In the genomic region with DNA sequence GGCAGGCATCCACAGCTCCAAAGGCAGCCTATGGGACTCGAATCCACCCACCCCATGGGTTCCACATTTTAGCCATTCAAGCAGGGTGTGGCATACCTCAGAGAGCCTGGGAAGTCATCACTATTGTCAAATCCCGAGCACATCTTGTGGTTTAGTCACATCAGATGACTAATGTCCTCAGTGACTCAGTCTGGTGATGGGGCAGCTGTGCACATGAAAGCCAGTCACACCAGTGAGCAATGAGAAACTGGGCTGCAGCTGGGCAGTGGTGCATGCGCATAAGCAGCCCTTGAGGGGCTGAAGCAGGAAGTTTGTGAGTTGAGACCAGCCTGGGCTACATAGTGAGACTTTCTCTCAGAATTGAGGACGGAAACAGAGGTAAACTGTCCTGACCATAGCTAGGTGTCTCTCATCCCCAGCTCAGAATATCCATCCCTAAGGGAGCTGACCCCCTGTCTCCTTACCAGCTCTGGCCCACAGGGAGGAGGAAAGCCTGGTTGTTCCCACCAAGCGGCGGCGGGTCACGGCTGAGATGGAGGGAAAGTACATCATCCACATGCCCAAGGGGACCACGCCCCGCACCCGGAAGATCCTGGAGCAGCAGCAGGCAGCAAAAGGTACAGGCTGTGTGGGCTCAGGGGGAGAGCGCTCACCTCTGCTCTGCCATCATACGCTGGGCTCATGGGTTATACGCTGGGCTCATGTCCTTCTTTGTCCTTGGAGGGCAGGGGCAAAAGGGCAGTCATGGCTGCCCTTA, we compare ENCODE assay signal across 19 mouse cellular contexts. TPM values are rescaled to one million over a fixed set of nuclear protein-coding genes. Genes with fewer than 3 reads are reported as not detected.
A peak's percentile ranks its signal among the peaks of the same experiment; 100 is the strongest.
DNase-seq lines count a peak whose midpoint lies in the region; ATAC-seq lines count a peak whose summit lies in the region.
"Had no signal": no experiment of that assay in that cellular context is flagged by ENCODE, and none has a peak within 500 bp of the region (broad histone marks: within the 10 kb centered on the region; RNA-seq: fewer than 3 reads in every experiment).

No protein-coding gene starts in this region.

- intact Hi-C loops in heart, postnatal 14 days (cut with DNase I): no loop called here
- intact Hi-C loops in left cerebral cortex, postnatal 14 days (cut with DNase I): no loop called here

- no peak overlapping the region for H3K4me2 ChIP-seq in heart, embryonic 11.5 days
- H3K4me2 ChIP-seq: embryonic facial prominence, embryonic 12.5 days; forebrain, embryonic 12.5 days; limb, embryonic 12.5 days had no signal

- 90% methylated on average over 14 of the region's 14 CpGs for WGBS in heart, embryonic 11.5 days (ENCODE audit: insufficient replicate concordance)

- H3K9ac ChIP-seq in heart, embryonic 11.5 days (ENCODE audit: low read depth, low read length): no peak overlapping the region
- H3K9ac ChIP-seq: embryonic facial prominence, embryonic 12.5 days; forebrain, embryonic 12.5 days; limb, embryonic 12.5 days had no signal

- ATAC-seq in heart, embryonic 11.5 days (replicated peaks; ENCODE audit: insufficient number of reproducible peaks, low FRiP score, low TSS enrichment): 0 out of 2 replicates have a peak, but pooled peaks have one; percentile 14
- ATAC-seq in neutrophil, adult 5-6 weeks (ENCODE audit: extremely low read depth, insufficient number of reproducible peaks, low FRiP score, poor library complexity, severe bottlenecking): peak; percentile 7; the same call in 1 of the 2 replicates
- ATAC-seq: inflammation-experienced regulatory T-cells, adult 6 months had no signal

- no peak for DNase-seq in heart, postnatal 14 days
- peak; percentile 68 for DNase-seq in ES-CJ7 (ENCODE audit: low read depth, low spot score)
- peak; percentile 65 to 66 for DNase-seq in adrenal gland, postnatal 36 days
- no peak for DNase-seq in cerebellum, adult 9-10 months
- no peak for DNase-seq in left cerebral cortex, postnatal 14 days (ENCODE audit: low spot score in 2 of 2)
- no peak for DNase-seq in left cerebral cortex, adult 11 months (ENCODE audit: low spot score)
- DNase-seq: cerebellum, postnatal 10 days; gastrocnemius, adult 2 months; heart, postnatal 36 days; spleen, adult 18-20 months; thymus, adult 18-20 months had no signal

- peaks cover 30% of the 10 kb centered on the region for H3K36me3 ChIP-seq in heart, embryonic 11.5 days (ENCODE audit: control insufficient read depth, insufficient read depth, low read length)

- no peaks in the 10 kb centered on the region for H3K27me3 ChIP-seq in heart, embryonic 11.5 days (ENCODE audit: control insufficient read depth, insufficient read depth, low read length)
- H3K27me3 ChIP-seq: embryonic facial prominence, embryonic 12.5 days; forebrain, embryonic 12.5 days; limb, embryonic 12.5 days had no signal

- no peaks in the 10 kb centered on the region for H3K9me3 ChIP-seq in heart, embryonic 11.5 days (replicated peaks; ENCODE audit: control insufficient read depth, low read length)
- H3K9me3 ChIP-seq: embryonic facial prominence, embryonic 12.5 days; forebrain, embryonic 12.5 days; limb, embryonic 12.5 days; midbrain, embryonic 10.5 days had no signal

- no peak overlapping the region for H3K27ac ChIP-seq in heart, embryonic 11.5 days (ENCODE audit: low read depth, low read length)
- H3K27ac ChIP-seq: embryonic facial prominence, embryonic 12.5 days; forebrain, embryonic 12.5 days; gastrocnemius, adult 2 months; kidney, postnatal 0 days; limb, embryonic 12.5 days; midbrain, embryonic 10.5 days had no signal

- H3K4me3 ChIP-seq in heart, embryonic 11.5 days (ENCODE audit: low read depth, low read length): no peak overlapping the region
- H3K4me3 ChIP-seq: embryonic facial prominence, embryonic 12.5 days; forebrain, embryonic 12.5 days; gastrocnemius, adult 2 months; limb, embryonic 12.5 days; midbrain, embryonic 10.5 days had no signal

- H3K4me1 ChIP-seq in heart, embryonic 11.5 days (ENCODE audit: control insufficient read depth, insufficient read depth, low read length): no peaks in the 10 kb centered on the region
- H3K4me1 ChIP-seq: embryonic facial prominence, embryonic 12.5 days; forebrain, embryonic 12.5 days; limb, embryonic 12.5 days; midbrain, embryonic 10.5 days had no signal

RNA-seq across cellular contexts. Expression of a gene that starts 17.1 kb away (rescaled TPM):
- 72.1 and 78.0 TPM in 2 replicates for polyA plus RNA-seq in heart, embryonic 11.5 days (2014; fragmentation: Nextera tagmentation; extraction: Ambion mirVana)
- total RNA-seq in heart, postnatal 14 days (2021): 100 to 1,000 TPM; 169 to 170 TPM
- total RNA-seq in adrenal gland, postnatal 36 days (2021): 100 to 1,000 TPM; 201 to 243 TPM
- 175 and 194 TPM in 2 replicates for total RNA-seq in neutrophil, adult 5-6 weeks (2017)
- 100 to 1,000 TPM; 114 to 147 TPM for total RNA-seq in left cerebral cortex, postnatal 14 days (2021)

RNA-seq across cellular contexts. Expression of a gene that starts 21.3 kb away (rescaled TPM):
- polyA plus RNA-seq in heart, embryonic 11.5 days (2014; fragmentation: Nextera tagmentation; extraction: Ambion mirVana): 22.5 and 29.3 TPM in 2 replicates
- 10 to 100 TPM; 53.0 to 62.2 TPM for total RNA-seq in heart, postnatal 14 days (2021)
- total RNA-seq in adrenal gland, postnatal 36 days (2021): 10 to 100 TPM; 15.0 to 15.8 TPM
- 7.0 and 8.7 TPM in 2 replicates for total RNA-seq in neutrophil, adult 5-6 weeks (2017)
- 10 to 100 TPM; 24.5 to 27.8 TPM for total RNA-seq in left cerebral cortex, postnatal 14 days (2021)

RNA-seq across cellular contexts. Expression of a gene that starts 21.3 kb away (rescaled TPM):
- 59.5 and 64.2 TPM in 2 replicates for polyA plus RNA-seq in heart, embryonic 11.5 days (2014; fragmentation: Nextera tagmentation; extraction: Ambion mirVana)
- 10 to 100 TPM; 29.0 to 31.8 TPM for total RNA-seq in heart, postnatal 14 days (2021)
- total RNA-seq in adrenal gland, postnatal 36 days (2021): 100 to 1,000 TPM; 106 to 146 TPM
- total RNA-seq in neutrophil, adult 5-6 weeks (2017): 20.7 and 24.3 TPM in 2 replicates
- 100 to 1,000 TPM; 805 to 820 TPM for total RNA-seq in left cerebral cortex, postnatal 14 days (2021)

RNA-seq across cellular contexts. Expression of a gene that starts 51.2 kb away (rescaled TPM):
- polyA plus RNA-seq in heart, embryonic 11.5 days (2014; fragmentation: Nextera tagmentation; extraction: Ambion mirVana): 0.44 and 0.57 TPM in 2 replicates
- under 1 TPM; 0.32 to 0.55 TPM for total RNA-seq in heart, postnatal 14 days (2021)
- total RNA-seq in adrenal gland, postnatal 36 days (2021): under 1 TPM; 0.23 to 0.26 TPM
- total RNA-seq in neutrophil, adult 5-6 weeks (2017): not detected in 2 replicates
- total RNA-seq in left cerebral cortex, postnatal 14 days (2021): not detected

Comparison
In these comparisons a context has a peak if more than half of its experiments do, and no peak if none do; other contexts are left out.
1. DNase-seq: peak in ES-CJ7 (single experiment) and adrenal gland, postnatal 36 days (2 of 2); none in heart, postnatal 14 days (0 of 2), cerebellum, adult 9-10 months (single experiment), left cerebral cortex, postnatal 14 days (0 of 2) and left cerebral cortex, adult 11 months (single experiment).
2. RNA of a gene that starts 21.3 kb away (total RNA-seq): 805 to 820 TPM in left cerebral cortex, postnatal 14 days; 106 to 146 TPM in adrenal gland, postnatal 36 days, 29.0 to 31.8 TPM in heart, postnatal 14 days and 20.7 to 24.3 TPM in neutrophil, adult 5-6 weeks; every median in the first group is over 4 times any median in the second.